Mouse (Mus musculus) hindbrain, embryonic 16.5 days (tissue): ENCODE data around the gene Mycbpap. TPM values are rescaled to one million over a fixed set of nuclear protein-coding genes. Genes with fewer than 3 reads are reported as not detected.

Source experiments
- ATAC-seq: fragments of 200-750 bp; cut with Nextera tagmentation; 2 replicates; pipeline ENCODE4 v1.8.0; 2017; ENCODE audit warnings: moderate TSS enrichment, moderate library complexity
- H3K27ac ChIP-seq: fragments of 300-500 bp; sonication (generic); 2 replicates; pipeline ENCODE4 v1.5.1; 2014; ENCODE audit warnings: low read depth, mild to moderate bottlenecking, control low read depth, low read length, moderate library complexity
- H3K27me3 ChIP-seq: fragments of 300-500 bp; sonication (generic); replicated peaks from 2 replicates; pipeline ENCODE4 v1.6.1; 2014; ENCODE audit warnings: low read length; ENCODE audit not compliant: control insufficient read depth, insufficient read depth
- H3K36me3 ChIP-seq: fragments of 300-500 bp; sonication (generic); 2 replicates; pipeline ENCODE4 v1.6.1; 2014; ENCODE audit warnings: mild to moderate bottlenecking, low read length, moderate library complexity, mixed read lengths; ENCODE audit not compliant: control insufficient read depth, insufficient read depth
- H3K4me1 ChIP-seq: fragments of 300-500 bp; sonication (generic); 2 replicates; pipeline ENCODE4 v1.6.1; 2014; ENCODE audit warnings: low read depth, low read length; ENCODE audit not compliant: control insufficient read depth, insufficient read depth
- H3K4me2 ChIP-seq: fragments of 300-500 bp; sonication (generic); 2 replicates; pipeline ENCODE4 v1.6.1; 2014; ENCODE audit warnings: mild to moderate bottlenecking, low read length, control low read depth, moderate library complexity
- H3K4me3 ChIP-seq: fragments of 300-500 bp; sonication (generic); 2 replicates; pipeline ENCODE4 v1.5.1; 2014; ENCODE audit warnings: mild to moderate bottlenecking, low read length, control low read depth, moderate library complexity
- H3K9ac ChIP-seq: fragments of 300-500 bp; sonication (generic); 2 replicates; pipeline ENCODE4 v1.6.1; 2014; ENCODE audit warnings: low read depth, mild to moderate bottlenecking, control low read depth, low read length, moderate library complexity
- H3K9me3 ChIP-seq: fragments of 300-500 bp; sonication (generic); 2 replicates; pipeline ENCODE4 v1.6.1; 2014; ENCODE audit warnings: mild to moderate bottlenecking, low read length, moderate library complexity; ENCODE audit not compliant: control insufficient read depth
- WGBS: fragments of 180-500 bp; shearing (Covaris S2); extraction: QIAGEN DNeasy Blood & Tissue Kit; methylation state at CpG from one replicate; pipeline ENCODE4 v1.1.7; 2014; 5-methylcytosine and 5-hydroxymethylcytosine counted together
- polyA plus RNA-seq: library from polyadenylated mRNA; unstranded; fragments of >200 nt; fragmentation: Nextera tagmentation; extraction: Ambion mirVana; gene quantifications from 2 replicates; pipeline ENCODE4 v1.2.1, GENCODE M21; 2015

The Mycbpap gene
- polyA plus RNA-seq, 1 experiment from 2014 or later = 3.7 TPM

GRCm38 (mm10) chr11:94500362-94500761, 21.2 kb downstream of the Mycbpap start:
- ATAC-seq = no peak
- H3K4me3 ChIP-seq = no peak overlapping the region; the same call in 1 of the 2 replicates
- no peaks in the 10 kb centered on the region for H3K36me3 ChIP-seq
- WGBS = 29% methylated on average over 8 of the region's 8 CpGs
- peak overlapping the region; percentile 60 for H3K4me2 ChIP-seq
- H3K9ac ChIP-seq = no peak overlapping the region
- peaks cover 2% of the 10 kb centered on the region; the same call in 1 of the 2 replicates for H3K27me3 ChIP-seq
- H3K9me3 ChIP-seq = no peaks in the 10 kb centered on the region
- H3K27ac ChIP-seq = no peak overlapping the region
- H3K4me1 ChIP-seq = peaks cover 18% of the 10 kb centered on the region

- Histone ChIP-seq H3K27me3 (peaks cover 2% of the 10 kb centered on the region; the same call in 1 of the 2 replicates), H3K27ac (peak within 1 kb of the TSS; percentile 55), H3K4me1 (peaks cover 18% of the 10 kb centered on the region), H3K9ac (peak within 1 kb of the TSS; percentile 58), H3K9me3 (no peaks in the 10 kb centered on the region), H3K4me2 (peak within 1 kb of the TSS; percentile 60), H3K4me3 (peak within 1 kb of the TSS; percentile 36), H3K36me3 (no peaks in the 10 kb centered on the region)
- ATAC-seq = peak; percentile 40; the same call in 1 of the 2 replicates
- 0% methylated on average over 21 of the region's 26 CpGs for whole genome bisulfite sequencing
Observed at GRCm38 (mm10) chr11:94499661-94500152, 21.8 kb downstream of the Mycbpap start, which contains the start of gene Epn3. Gene Epn3 (minus strand): TSS chr11:94499974.

GRCm38 (mm10) chr11:94499035-94499434, 22.5 kb downstream of the Mycbpap start:
- Histone ChIP-seq H3K9ac (peak overlapping the region; percentile 58), H3K4me2 (peak overlapping the region; percentile 60), H3K9me3 (no peaks in the 10 kb centered on the region), H3K27ac (0 out of 2 replicates have a peak overlapping the region, but pooled peaks have one; percentile 7), H3K36me3 (no peaks in the 10 kb centered on the region), H3K4me3 (peak overlapping the region; percentile 36), H3K4me1 (peaks cover 18% of the 10 kb centered on the region), H3K27me3 (peaks cover 2% of the 10 kb centered on the region; the same call in 1 of the 2 replicates)
- peak; percentile 59 for ATAC-seq
- 8% methylated on average over 2 of the region's 2 CpGs for WGBS

GRCm38 (mm10) chr11:94498093-94498996, 23.2 kb downstream of the Mycbpap start:
- peak overlapping the region; percentile 54; the same call in 1 of the 2 replicates for H3K27ac ChIP-seq
- H3K27me3 ChIP-seq = peaks cover 2% of the 10 kb centered on the region; the same call in 1 of the 2 replicates
- no peaks in the 10 kb centered on the region for H3K36me3 ChIP-seq
- peak; percentile 53 for ATAC-seq
- no peak overlapping the region; the same call in 1 of the 2 replicates for H3K4me3 ChIP-seq
- peak overlapping the region; percentile 60 for H3K4me2 ChIP-seq
- H3K9ac ChIP-seq = peak overlapping the region; percentile 7; the same call in 1 of the 2 replicates
- H3K4me1 ChIP-seq = peaks cover 18% of the 10 kb centered on the region
- 19% methylated on average over 19 of the region's 19 CpGs for WGBS
- H3K9me3 ChIP-seq = no peaks in the 10 kb centered on the region

GRCm38 (mm10) chr11:94495415-94495814, 26.1 kb downstream of the Mycbpap start:
- WGBS = 75% methylated on average over 3 of the region's 3 CpGs
- Histone ChIP-seq H3K27me3 (peaks cover 5% of the 10 kb centered on the region), H3K4me1 (peaks cover 20% of the 10 kb centered on the region), H3K27ac (no peak overlapping the region), H3K9me3 (no peaks in the 10 kb centered on the region), H3K9ac (no peak overlapping the region), H3K4me3 (no peak overlapping the region), H3K4me2 (no peak overlapping the region), H3K36me3 (no peaks in the 10 kb centered on the region)
- ATAC-seq = no peak

- H3K9me3 ChIP-seq = no peaks in the 10 kb centered on the region
Observed at GRCm38 (mm10) chr11:94491749-94492099, 29.8 kb downstream of the Mycbpap start.

GRCm38 (mm10) chr11:94491035-94491748, 30.4 kb downstream of the Mycbpap start:
- Histone ChIP-seq H3K27ac (no peak overlapping the region), H3K9me3 (no peaks in the 10 kb centered on the region), H3K36me3 (no peaks in the 10 kb centered on the region), H3K4me2 (peak overlapping the region; percentile 74), H3K27me3 (peaks cover 3% of the 10 kb centered on the region), H3K4me1 (peaks cover 3% of the 10 kb centered on the region; the same call in 1 of the 2 replicates), H3K9ac (peak overlapping the region; percentile 63), H3K4me3 (peak overlapping the region; percentile 49)
- 5% methylated on average over 55 of the region's 55 CpGs for WGBS
- peak; percentile 63 for ATAC-seq

More at GRCm38 (mm10) chr11:94491749-94492099, 29.8 kb downstream of the Mycbpap start:
- Histone ChIP-seq H3K4me2 (peak overlapping the region; percentile 74), H3K4me1 (peaks cover 3% of the 10 kb centered on the region; the same call in 1 of the 2 replicates), H3K27me3 (peaks cover 3% of the 10 kb centered on the region), H3K9ac (peak overlapping the region; percentile 63; the same call in 1 of the 2 replicates), H3K4me3 (peak overlapping the region; percentile 49), H3K27ac (no peak overlapping the region), H3K36me3 (no peaks in the 10 kb centered on the region)
- no peak for ATAC-seq
- 67% methylated on average over 7 of the region's 7 CpGs for WGBS

GRCm38 (mm10) chr11:94489745-94490144, 31.8 kb downstream of the Mycbpap start:
- Histone ChIP-seq H3K9ac (no peak overlapping the region), H3K36me3 (no peaks in the 10 kb centered on the region), H3K27ac (no peak overlapping the region), H3K4me2 (no peak overlapping the region), H3K27me3 (peaks cover 3% of the 10 kb centered on the region), H3K9me3 (no peaks in the 10 kb centered on the region), H3K4me3 (no peak overlapping the region), H3K4me1 (peaks cover 3% of the 10 kb centered on the region; the same call in 1 of the 2 replicates)
- 32% methylated on average over 4 of the region's 4 CpGs for WGBS
- no peak for ATAC-seq
